In the genomic region with DNA sequence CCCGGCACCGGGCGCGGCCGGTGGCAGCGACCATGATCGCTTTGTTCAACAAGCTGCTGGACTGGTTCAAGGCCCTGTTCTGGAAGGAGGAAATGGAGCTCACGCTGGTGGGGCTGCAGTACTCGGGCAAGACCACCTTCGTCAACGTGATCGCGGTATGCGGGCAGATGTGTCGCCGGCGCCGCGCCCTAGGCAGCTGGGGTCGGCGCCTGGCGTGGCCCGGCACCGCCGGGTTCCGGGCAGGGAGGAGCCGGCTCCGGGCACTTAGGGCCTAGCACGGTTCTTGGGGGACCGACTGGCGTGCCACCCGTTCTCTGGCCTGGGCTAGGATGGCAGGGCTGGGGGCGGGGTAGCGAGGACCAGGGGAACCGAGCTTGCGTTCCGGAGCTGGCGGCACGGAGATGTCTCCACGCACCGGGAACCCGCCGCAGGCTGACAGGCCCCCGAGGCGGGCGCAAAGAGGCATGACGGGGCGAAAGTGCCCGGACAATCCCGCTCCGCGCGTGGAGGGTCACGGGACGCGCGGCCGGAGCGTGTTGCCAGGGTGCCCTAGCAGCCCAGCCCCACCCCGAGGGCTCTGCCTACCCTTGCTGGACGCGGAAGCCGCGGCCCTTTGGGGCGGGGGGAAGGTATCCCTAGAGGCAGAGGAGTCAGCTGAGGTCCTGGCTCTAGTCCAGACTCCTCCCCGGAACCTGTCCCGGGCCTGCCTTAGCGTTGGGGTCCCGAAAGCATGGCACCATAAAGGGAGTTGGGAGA, we compare ENCODE assay signal across 1 mouse cellular context.
TF ChIP-seq lines count a peak whose summit lies in the region.

No protein-coding gene starts in this region.

TF ChIP-seq in MEL, 35 proteins besides CTCF, POLR2A, EP300 and RAD21 (continued from another document):
- TF ChIP-seq USF2 (IDR thresholded peaks at IDR 0.05; ENCODE audit: borderline replicate concordance in 1 of 2, insufficient read depth in 1 of 2, low read depth in 1 of 2, low read length in 2 of 2) (no peak), CHD1 (IDR thresholded peaks at IDR 0.05; ENCODE audit: low read depth, low read length) (no peak), CHD2 (IDR thresholded peaks at IDR 0.05; ENCODE audit: low read length) (no peak), TAL1 (IDR thresholded peaks at IDR 0.05; ENCODE audit: low read length) (no peak), ZMIZ1 (IDR thresholded peaks at IDR 0.05; ENCODE audit: low read depth, low read length) (no peak), TCF12 (IDR thresholded peaks at IDR 0.05; ENCODE audit: low read depth, low read length) (no peak), NELFE (IDR thresholded peaks at IDR 0.05; ENCODE audit: low read depth, low read length) (peak; percentile 55), RCOR1 (IDR thresholded peaks at IDR 0.05; ENCODE audit: low read depth, low read length) (no peak), MAX (IDR thresholded peaks at IDR 0.05; ENCODE audit: low read length) (no peak), MAZ (IDR thresholded peaks at IDR 0.05; ENCODE audit: low read depth, low read length) (peak; percentile 29; the same call in 1 of the 2 replicates), ETS1 (IDR thresholded peaks at IDR 0.05; ENCODE audit: low read depth, low read length) (peak; percentile 93), MEF2A (IDR thresholded peaks at IDR 0.05; ENCODE audit: extremely low read depth, insufficient replicate concordance, low read depth, low read length, poor library complexity, severe bottlenecking) (no peak), SMC3 (IDR thresholded peaks at IDR 0.05; ENCODE audit: low read depth, low read length) (no peak), NRF1 (IDR thresholded peaks at IDR 0.05; ENCODE audit: insufficient read depth, low read depth, low read length, poor library complexity, severe bottlenecking) (no peak), POLR2AphosphoS2 (IDR thresholded peaks at IDR 0.05; ENCODE audit: low read length) (no peak), BHLHE40 (IDR thresholded peaks at IDR 0.05; ENCODE audit: borderline replicate concordance, low read depth, low read length) (peak; percentile 65; the same call in 1 of the 2 replicates), E2F4 (IDR thresholded peaks at IDR 0.05; ENCODE audit: borderline replicate concordance, low read depth, low read length) (no peak), KAT2A (conservative IDR thresholded peaks at IDR 0.05; ENCODE audit: low read depth, low read length) (no peak), JUND (IDR thresholded peaks at IDR 0.05; ENCODE audit: low read depth, low read length) (no peak)
